Mouse (Mus musculus) retina, adult 2 months (tissue): ENCODE measurements around the gene Fam129b.

ENCODE experiments used
- DNase-seq: peaks from one replicate; pipeline ENCODE4 v3.0.0-alpha.2; 2012; ENCODE audit warnings: low read depth, low spot score

Fam129b gene

GRCm38 (mm10) chr2:32891278-32891677 is 15.4 kb downstream of the Fam129b start:
- no peak for DNase-seq

GRCm38 (mm10) chr2:32892490-32892889 is 16.6 kb downstream of the Fam129b start:
- no peak for DNase-seq

- no peak for DNase-seq
Observed at GRCm38 (mm10) chr2:32894097-32894496, 18.2 kb downstream of the Fam129b start.

- no peak for DNase-seq
Observed at GRCm38 (mm10) chr2:32895606-32896106, 19.7 kb downstream of the Fam129b start.

GRCm38 (mm10) chr2:32896507-32897147 is 20.7 kb downstream of the Fam129b start:
- DNase-seq = no peak

GRCm38 (mm10) chr2:32898983-32899382 is 23.1 kb downstream of the Fam129b start:
- no peak for DNase-seq

GRCm38 (mm10) chr2:32902126-32902525 is 26.2 kb downstream of the Fam129b start:
- DNase-seq = no peak

- no peak for DNase-seq
Observed at GRCm38 (mm10) chr2:32903470-32903869, 27.6 kb downstream of the Fam129b start.

- DNase-seq = no peak
Observed at GRCm38 (mm10) chr2:32904637-32905036, 28.7 kb downstream of the Fam129b start.

GRCm38 (mm10) chr2:32905297-32905696 is 29.4 kb downstream of the Fam129b start:
- DNase-seq = no peak

- no peak for DNase-seq
Observed at GRCm38 (mm10) chr2:32907442-32907841, 31.5 kb downstream of the Fam129b start.

- no peak for DNase-seq
Observed at GRCm38 (mm10) chr2:32908272-32908671, 32.4 kb downstream of the Fam129b start.

- DNase-seq = no peak
Observed at GRCm38 (mm10) chr2:32908796-32909195, 32.9 kb downstream of the Fam129b start.

GRCm38 (mm10) chr2:32911639-32912182 is 35.8 kb downstream of the Fam129b start:
- DNase-seq = no peak

- DNase-seq = peak; percentile 76
Observed at GRCm38 (mm10) chr2:32912210-32912804, 36.4 kb downstream of the Fam129b start.

GRCm38 (mm10) chr2:32914362-32914761 is 38.4 kb downstream of the Fam129b start:
- no peak for DNase-seq

- DNase-seq = no peak
Observed at GRCm38 (mm10) chr2:32914896-32915295, 39.0 kb downstream of the Fam129b start.

- DNase-seq = no peak
Observed at GRCm38 (mm10) chr2:32917526-32917925, 41.6 kb downstream of the Fam129b start.

GRCm38 (mm10) chr2:32918391-32918790 is 42.5 kb downstream of the Fam129b start:
- DNase-seq = no peak

GRCm38 (mm10) chr2:32921235-32921634 is 45.3 kb downstream of the Fam129b start:
- DNase-seq = no peak

GRCm38 (mm10) chr2:32921801-32922380 is 46.0 kb downstream of the Fam129b start:
- no peak for DNase-seq

- no peak for DNase-seq
Observed at GRCm38 (mm10) chr2:32922564-32922963, 46.6 kb downstream of the Fam129b start.
